Mouse (Mus musculus) layer of hippocampus, adult 8-10 months (tissue): ENCODE measurements around the gene Krt2. TPM values are rescaled to one million over a fixed set of nuclear protein-coding genes. Genes with fewer than 3 reads are reported as not detected.
A peak's percentile ranks its signal among the peaks of the same experiment; 100 is the strongest.

Source experiments
- DNase-seq, 2 experiments: peaks; one replicate each; pipeline ENCODE4 v3.0.0; 2022; ENCODE audit warnings: low spot score in 2 of 2
- total RNA-seq, 4 experiments: library from RNA; stranded (reverse); gene quantifications; 2 replicates each; pipeline ENCODE4 v1.2.4; 2022

Gene Krt2
- total RNA-seq, result 1 to 10 TPM; 6.2 to 8.9 (median 7.9) TPM

DNA sequence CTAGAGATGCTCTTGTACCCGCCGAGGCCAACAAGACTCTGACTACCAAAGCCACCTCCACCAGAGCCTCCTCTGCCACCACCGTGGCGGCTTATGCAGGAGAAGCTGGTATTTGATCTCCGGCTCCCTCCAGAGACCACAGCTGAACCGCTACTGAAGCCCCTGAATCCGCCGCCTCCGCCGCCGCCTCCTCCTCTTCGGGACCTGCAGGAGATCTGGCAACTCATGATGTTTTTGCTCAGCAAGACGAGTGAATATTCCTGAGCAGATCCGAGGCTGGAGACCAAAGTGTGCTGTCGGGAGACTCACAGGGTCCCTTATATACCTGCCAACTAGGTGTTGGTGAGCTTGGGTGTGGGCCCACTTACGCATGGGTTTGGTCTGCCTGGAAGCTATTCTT lies at the start of gene Krt2:
Gene Krt2, minus strand, starts transcription at position 295 of the 400 bp plus-strand sequence.
- peak in 1 of 2 experiments; percentile 42 for DNase-seq

DNA sequence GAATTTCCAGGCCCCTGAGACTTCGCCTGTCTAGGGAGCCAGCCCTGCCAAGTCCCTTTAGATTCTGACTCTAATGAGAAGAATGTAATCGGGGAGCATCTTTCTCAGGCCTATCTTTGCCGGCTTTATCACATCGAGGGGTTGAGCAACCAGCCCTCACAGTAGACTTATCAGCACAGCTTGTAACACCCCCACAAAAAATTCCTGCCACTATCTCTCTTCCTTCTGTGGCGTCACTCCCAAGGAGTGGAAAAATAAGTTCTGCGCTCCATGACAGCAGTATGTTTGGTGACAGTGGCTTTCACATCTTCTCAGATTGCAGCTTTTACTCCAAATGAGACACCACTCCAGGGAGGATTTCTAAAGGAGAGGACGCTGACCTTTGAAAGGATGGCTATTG lies 48.8 kb upstream of the Krt2 start:
- peak; percentile 37 to 48 for DNase-seq

DNA sequence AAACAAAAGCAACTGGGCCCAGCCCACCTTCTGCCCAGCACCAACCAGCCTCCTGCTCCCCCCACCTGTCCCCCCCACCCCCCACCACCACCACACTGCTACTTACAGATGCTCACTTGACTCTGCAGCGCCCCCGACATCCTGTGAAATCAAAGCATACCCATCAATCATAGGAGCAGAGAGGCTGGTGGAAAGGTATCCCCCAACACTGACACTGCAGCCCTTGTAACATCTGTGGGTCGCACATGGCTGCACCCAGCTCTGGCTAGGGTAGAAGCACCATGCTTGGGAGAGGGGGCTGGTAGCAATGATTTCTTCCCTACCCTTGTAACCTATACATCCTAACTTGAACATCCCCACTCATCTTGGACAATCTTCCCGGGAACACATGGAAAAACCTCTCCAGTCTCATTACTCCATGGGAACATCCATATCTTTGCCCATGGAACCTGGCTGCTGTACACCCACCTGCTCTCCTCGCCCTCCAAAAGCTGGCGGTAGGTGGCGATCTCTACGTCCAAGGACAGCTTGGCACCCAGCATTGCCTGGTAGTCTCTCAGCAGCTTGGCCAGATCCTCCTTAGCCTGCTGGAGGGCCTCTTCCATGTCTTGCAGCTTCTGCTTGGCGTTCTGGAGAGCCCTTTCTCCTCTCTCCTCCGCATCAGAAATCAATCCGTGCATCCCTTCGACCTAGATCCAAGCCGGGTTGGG lies 42.6 kb upstream of the Krt2 start:
- no peak for DNase-seq

DNA sequence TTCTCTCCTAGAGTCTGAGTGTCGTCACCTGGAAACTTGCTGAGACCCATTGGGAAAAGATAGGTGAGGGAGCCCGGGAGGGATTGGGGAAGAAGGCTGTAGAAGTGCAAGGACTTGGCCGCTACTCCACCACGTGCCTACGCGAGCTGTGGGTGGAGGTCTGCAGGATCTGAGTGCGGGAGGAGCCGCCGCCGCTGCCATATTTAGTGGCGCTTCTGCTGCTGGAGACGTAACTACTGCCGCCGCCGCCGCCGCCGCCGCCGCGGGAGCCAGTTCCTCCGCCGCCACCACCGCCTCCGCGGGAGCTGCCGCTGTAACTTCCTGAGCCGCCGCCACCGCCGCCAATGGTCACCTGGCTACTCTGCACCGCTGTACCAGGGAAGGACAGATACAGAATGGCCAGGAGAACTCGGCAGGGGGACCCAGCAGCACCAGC lies 41.8 kb upstream of the Krt2 start:
- peak in 1 of 2 experiments; percentile 43 for DNase-seq

DNA sequence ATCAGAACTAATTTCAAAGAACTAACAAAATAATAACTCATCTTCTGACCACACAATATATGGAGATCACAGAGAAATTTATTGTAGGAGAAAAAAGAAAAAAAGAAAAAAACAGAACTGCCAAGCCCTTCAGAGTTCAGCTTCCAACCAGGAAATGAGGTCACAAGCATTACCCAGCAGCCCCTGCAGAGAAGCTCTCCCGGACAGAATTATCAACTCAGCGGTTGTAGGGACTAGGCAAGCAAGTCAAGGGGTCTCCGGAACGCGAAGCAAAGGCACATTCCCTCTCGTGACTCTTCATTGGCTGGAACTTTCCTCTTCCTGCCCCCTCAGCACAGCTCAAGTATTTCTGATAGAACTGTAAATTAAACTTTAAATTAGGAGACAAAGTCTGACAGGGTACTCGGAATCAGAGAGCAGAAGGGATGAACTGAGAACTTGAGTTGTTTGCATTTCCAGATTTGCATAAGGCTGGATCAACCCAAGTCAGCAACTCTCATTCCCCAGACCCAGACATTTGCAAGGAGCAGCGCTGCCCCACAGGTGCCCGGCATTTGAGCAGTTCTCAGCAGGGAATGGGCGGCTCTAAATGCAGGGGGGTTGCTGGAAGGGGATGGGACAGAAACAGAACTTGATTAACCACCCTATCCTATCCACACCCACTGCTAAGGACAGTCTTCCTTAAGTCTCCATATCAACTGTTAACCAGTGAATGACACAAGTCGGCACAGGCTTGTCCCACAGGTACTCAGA lies 40.9 kb upstream of the Krt2 start:
- DNase-seq, result no peak

DNA sequence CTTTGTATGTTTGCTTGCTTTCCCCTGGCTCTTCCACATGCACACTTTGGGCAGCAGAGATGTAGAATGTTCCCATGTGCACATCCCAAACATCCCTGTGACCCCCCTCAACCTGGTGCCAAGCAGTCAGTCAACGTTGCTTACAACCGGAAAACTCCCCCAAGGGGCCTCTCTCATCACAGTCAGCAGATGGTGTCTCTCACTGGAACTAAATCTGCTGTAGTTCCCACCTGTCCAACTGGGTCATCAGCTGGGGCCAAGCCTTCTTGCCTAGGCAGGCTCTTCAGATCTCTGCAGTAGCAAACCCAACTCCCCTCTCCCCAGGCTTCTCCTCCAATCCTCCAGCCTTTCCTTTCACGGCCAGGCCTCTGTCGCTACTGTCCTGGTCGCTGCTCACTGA lies 38.7 kb upstream of the Krt2 start:
- DNase-seq, result no peak

DNA sequence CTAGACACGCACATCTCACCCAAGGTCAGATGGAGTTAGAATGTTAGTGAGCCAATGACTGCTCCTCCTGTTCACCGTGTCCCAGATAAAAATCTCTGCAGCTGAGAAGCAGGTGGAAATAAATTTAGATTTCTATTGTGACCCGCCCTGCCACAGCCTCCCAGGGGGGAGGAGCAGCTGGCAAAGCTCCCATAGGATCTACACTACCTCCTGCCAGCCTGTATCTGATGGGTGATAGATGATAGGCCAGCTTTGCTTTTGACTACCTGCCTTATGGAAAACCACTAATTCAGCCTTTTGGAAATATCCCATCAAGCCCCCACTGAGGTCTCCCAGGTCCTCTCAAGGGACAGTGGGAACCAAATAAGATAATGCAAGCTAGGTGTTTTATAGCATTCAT lies 37.8 kb upstream of the Krt2 start:
- DNase-seq, result no peak

DNA sequence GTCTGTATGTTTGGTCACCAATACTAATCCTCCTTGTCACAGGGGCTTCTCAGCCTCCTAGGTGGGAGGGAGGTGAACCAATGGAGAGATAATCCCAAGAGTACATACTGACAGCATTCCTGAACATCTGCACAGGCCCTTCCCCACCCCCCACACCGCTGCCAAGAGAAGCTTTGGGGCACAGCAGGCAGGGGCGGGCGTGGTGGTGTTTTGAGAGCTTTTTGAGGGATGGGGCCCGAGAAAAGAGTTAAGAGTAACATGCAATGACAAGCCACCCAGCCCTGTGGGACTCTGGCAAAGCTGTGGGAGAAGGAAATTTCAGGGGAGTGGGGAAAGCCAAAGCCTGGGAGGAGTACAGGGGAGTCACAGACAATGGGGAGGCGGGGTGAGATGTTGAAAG lies 36.3 kb upstream of the Krt2 start:
- no peak for DNase-seq

DNA sequence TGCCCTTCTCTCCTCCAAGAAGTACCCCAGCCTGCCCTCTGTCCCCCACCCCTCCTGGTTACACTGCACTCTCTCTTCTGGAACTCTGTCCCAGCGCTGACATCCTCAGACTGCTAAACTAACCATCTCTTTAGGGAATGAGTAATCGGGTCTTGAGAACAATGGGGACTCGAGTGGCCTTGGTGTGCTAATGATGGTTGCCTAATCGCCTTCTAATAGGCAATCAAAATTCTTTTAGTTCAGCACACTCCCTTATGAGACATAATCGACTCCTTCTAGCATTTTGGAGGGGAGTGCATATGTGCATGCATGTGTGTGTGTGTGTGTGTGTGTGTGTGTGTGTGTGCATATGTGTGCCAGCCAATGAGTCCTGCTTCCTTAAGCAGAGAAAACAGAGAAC lies 34.6 kb upstream of the Krt2 start:
- no peak for DNase-seq

DNA sequence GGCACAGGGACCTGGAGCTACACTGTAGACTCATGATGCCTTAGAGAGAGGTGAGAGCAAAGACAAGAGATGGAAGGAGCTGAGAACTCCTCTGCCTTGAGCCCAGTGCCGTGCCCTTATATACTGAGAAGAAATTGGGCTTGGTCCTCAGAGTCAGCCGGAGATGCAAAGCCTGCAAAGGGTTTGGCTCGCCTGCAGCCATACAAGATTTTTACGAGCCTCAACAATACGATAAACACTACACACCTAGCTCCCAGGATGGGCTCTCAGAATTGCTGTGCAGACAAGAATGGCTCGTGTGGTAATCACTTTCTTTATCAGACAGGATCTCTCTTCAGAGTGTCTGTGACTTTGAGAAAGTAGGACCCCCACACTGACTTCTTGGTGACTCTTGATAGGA lies 32.7 kb upstream of the Krt2 start, which contains the start of gene Krt1:
Gene Krt1, minus strand, starts transcription at position 101 of the 400 bp plus-strand sequence.
- DNase-seq, result no peak

DNA sequence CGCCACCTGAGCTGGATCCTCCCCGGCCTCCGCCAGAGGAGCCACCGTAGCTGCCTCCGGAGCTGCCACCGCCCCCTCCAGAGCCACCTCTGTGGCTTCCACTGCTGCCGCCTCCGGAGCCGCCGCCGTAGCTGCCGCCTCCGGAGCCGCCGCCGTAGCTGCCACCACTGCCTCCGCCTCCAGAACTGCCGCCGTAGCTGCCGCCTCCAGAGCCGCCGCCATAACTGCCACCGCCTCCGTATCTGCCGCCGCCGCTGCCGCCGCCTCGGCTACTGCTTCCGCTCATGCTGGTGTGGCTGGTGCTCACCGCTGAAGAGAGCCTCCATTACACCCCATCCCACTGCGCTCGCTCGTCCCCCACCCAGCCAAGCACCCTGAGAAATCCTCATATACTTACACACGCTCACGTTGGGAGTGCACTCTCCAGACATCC lies 28.0 kb upstream of the Krt2 start:
- peak in 1 of 2 experiments; percentile 62 for DNase-seq

DNA sequence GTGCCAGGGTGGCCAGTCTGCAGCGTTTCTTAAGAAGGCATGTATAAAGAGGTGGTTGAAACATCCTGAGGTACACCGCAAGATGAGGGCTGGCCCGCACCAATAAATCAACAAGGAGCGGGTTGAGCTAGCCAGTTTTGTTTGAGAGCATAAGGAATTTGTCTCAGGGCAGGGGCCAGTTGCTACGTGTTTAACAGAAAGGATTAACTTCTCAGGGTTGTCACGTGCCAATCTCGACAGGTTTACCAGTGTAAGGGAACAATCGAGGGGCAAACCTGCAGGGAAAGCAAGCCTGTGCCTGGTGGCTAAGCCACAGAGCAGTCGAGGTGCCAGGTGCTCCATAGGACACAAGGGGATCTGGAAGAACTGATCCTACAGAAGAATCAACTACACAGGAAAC lies 25.2 kb upstream of the Krt2 start:
- no peak for DNase-seq

DNA sequence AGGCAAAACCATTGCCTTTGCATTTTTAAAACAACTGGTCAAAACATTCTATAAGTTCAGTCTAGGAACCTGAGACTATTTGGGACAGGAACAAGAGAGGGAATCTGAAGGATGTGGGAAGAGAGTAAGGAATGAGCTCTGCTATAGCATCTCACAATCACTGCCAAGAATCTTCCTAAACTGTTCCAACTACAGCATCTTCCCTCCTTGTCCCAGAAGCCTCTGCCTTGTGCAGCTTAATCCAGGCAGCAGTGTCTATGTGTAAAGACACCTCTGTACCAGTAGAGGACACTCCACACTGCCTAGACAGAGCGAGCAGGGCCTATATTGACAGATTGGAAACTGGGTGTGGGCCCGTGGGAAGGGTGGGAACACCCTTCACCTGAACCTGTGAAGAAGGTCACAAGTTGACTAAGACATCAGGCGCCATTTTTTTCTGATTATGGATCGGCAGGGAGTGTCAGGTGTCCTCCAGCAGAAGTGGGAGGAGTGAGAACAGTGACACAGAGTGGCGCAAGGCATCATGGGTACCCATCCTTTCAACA lies 16.9 kb upstream of the Krt2 start:
- no peak for DNase-seq

DNA sequence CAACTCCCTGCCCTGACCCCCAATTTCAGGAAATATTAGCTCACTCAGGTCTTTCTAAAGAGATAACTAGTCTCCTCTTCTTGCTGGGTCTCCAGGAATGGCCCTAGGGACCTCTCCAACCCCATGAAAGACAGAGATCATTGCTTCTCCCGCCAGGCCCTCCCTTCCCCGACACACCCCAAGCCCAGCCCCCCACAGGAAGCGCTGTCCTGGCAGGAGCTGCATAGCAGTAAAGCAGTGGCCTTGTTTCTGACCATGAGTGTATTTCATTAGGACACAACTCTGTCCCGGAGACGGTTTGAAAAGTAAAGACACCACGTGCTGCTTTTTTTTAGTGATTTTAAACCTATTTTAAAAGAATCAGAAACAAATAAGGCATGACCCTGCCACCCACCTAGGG lies 15.2 kb upstream of the Krt2 start:
- no peak for DNase-seq

DNA sequence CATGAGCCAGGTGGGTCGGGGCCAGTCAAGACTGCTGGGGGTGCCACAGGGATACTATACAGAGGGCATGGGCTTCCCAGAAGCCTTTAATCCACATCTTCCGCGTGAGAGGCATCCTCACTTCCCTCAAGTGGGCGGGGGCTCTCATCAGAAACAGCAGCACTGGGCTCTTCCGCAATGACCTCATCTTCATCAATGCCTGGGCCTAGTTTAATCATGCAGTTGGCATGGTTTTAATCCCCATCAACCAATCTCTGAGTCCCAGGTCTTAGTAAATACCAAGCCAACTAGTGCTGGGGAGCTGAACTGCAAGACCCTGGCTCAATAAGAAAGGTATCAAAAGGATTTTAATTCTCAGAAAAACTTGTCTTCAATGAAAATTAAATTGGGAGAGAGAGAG lies 11.5 kb upstream of the Krt2 start:
- no peak for DNase-seq

DNA sequence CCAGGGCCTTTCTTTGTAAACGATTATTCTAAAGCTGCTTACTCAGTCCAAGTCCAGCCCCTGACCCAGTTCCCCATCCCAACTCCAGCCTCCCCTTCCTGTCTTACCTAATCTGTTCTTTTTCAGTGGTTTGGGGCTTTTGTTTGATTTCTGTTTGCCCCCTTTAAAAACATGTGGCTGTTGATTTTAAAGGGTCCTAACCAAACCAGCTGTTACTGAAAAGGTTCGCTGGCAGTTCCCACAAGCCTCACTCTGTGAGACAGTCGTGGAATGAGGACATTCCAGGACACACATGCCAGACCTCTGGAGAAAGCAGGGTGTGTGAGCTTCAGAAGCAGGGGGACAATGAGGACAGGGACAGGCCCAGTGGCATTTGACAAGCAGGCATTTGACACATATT lies 3.8 kb upstream of the Krt2 start:
- DNase-seq, result no peak

DNA sequence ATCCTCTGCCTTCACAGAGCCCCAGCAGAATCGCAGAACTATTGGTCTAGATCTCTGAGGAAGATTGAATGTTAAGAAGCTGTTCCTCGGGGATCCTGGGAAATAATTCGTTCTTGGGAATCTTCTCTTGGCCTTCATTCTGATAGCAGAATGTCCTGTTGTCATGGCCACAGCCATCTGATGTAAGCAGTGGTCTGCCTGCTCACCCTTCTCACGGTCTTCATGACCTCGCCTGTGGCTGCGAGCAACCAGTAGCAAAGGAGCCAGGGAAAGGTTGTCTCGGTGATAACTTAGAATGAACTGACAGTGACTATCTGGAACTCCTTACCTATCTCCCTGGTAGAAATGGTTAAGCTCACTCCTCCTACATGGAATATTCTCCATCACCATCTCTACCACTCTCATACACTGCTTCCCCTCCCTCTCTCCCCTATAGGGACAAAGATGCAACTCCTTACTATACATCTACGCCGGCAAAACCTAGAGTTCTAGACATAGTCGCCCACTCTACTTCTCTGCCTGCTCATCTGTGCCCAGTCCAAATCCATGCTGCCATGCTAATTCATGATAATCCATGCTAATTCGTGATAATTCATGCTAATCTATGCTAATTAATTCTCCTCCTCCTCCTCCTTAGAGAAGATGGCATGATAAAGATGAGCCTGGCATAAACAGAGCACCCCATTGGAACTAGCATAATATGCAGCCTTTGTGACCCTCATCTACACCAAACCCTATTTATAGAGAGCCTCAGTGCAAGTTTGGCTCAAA lies 14.7 kb downstream of the Krt2 start:
- peak in 1 of 2 experiments; percentile 41 for DNase-seq

DNA sequence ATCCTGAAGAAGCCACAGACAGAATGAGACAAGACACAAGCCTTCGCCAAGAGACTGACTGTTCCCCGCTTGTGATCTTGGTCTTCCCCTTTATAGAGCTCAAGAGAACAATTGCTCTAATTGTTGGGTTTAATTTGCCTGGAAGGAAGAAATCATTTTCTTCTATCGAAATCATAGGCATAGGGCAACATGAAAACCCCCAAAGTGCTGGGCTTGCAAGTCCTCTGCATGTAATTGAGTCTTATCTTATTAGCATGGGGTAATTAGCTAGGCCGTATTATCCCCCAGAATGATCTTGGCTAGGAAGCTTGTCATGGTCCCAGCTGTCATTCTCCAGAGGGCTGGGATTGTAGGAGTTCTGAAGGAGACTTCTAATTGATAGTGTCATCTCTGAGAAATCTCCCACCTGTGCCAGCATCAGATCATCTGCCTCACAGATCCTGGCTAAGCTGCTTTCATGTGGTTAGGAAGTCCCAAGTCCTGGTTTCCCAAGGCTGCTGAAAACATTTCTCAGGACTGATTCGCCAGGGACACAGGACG lies 15.6 kb downstream of the Krt2 start, which contains the start of gene Krt73:
Gene Krt73, minus strand, starts transcription at position 51 of the 540 bp plus-strand sequence.
- no peak for DNase-seq

DNA sequence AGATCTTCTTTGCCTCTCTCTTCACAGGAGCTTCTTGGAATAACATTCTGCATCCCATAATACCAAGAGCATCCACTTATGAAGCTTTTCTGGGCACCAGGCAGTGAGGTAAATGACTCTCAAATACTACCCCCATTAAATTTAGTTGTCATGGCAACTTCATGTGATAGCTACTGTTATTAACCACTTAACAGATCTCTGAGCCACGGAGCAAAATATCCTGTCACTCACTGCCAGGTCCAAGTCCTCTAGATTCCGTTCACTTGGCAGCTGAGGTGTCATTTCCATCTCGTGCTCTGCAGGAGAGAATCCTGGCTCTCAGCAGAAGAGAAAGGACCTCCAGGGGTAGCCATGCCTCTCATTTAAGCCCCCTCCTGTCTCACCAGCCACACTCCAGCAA lies 27.1 kb downstream of the Krt2 start:
- no peak for DNase-seq

DNA sequence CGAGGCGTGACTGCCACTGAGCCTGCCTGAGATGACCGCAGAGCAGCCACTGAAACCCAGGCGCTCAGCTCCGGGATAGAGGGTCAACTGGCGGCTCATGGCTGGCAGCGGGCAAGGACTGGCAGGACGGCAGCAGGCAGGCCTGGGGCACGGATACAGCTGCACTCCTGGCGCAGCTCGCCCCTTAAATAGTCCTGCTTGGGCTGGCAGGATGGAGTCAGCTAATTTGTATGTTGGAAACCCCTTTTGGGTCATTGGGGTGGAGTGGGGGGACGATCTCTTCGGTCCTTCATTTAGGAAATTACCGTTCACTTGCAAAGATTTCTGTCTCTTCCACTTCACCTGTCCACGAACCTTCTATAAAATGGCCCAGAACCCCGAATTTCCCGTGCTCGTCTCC lies 31.6 kb downstream of the Krt2 start, which contains the start of gene Krt72:
Gene Krt72, minus strand, starts transcription at position 101 of the 400 bp plus-strand sequence.
- no peak for DNase-seq

DNA sequence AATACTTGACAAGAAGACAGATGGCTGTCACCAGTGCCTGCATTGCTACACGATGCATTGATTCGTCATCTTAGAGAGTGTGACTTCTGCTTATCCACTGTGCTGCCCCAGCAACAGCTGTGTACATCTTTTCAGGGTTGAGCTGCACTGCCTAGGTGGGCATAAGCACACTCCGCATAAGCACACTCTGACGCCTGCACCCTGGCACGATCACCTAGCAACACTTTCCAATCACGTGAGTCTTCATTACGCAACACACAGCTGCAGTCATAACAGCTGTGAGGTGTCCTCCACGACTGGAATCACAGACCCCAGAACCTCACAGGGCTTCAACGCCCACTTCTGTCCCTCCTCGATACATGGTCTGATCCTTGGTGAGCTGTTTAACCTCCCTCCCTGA lies 44.5 kb downstream of the Krt2 start:
- DNase-seq, result peak in 1 of 2 experiments; percentile 24
